Mouse (Mus musculus): ENCODE measurements around the gene Igf2.

GRCm38 (mm10) chr7:142646676-142647075 is 19.9 kb downstream of the Igf2 start:
- no peak for TF ChIP-seq CTCF (IDR thresholded peaks at IDR 0.05)
- TF ChIP-seq EP300 (IDR thresholded peaks at IDR 0.05) = no peak

Measured in lung, postnatal 0 days (tissue).